Mouse (Mus musculus): ENCODE measurements at regions not wholly inside any gene's neighbourhood (a gene's known extent, or its start where the extent isn't known, plus 50 kb on each side); places are given as distances from the start of the nearest gene placed in this dataset.

DNA sequence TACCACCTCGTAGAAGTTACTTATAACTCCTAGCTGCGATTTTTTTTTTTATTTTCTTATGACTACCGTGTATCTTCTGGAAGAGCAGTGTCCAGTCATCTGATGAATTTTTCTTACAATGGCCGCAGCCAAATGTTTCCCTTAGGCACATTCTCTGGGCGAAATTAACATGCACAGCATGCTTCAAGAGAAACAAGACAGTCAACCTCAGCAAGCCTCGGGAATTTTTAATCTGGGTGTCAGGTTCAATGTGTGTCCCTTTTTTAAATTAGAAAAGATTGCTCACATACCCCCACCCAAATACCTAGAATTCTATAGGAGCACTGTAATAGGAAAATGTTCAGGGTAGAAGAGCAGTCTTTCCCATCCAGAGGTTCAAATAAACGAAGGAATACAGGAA, 136.8 kb downstream of the Irs2 start:
- intact Hi-C loops (cut with DNase I) = loop anchor here (10.0 kb wide), 1 partner anchor 133 kb away; the partner anchor contains the start of gene Irs2
- DNase-seq = no peak

GRCm38 (mm10) chr8:10870423-10871055, 137.7 kb downstream of the Irs2 start:
- intact Hi-C loops (cut with DNase I) = loop anchor here (10.0 kb wide), 1 partner anchor 134 kb away; the partner anchor contains the start of gene Irs2
- peak; percentile 11 for DNase-seq

- intact Hi-C loops (cut with DNase I) = loop anchor here (10.0 kb wide), 1 partner anchor 135 kb away; the partner anchor contains the start of gene Irs2
- no peak for DNase-seq
Measured at GRCm38 (mm10) chr8:10869866-10870265, 138.4 kb downstream of the Irs2 start.

- DNase-seq = no peak
Measured at GRCm38 (mm10) chr8:10866696-10867395, 141.4 kb downstream of the Irs2 start.

DNA sequence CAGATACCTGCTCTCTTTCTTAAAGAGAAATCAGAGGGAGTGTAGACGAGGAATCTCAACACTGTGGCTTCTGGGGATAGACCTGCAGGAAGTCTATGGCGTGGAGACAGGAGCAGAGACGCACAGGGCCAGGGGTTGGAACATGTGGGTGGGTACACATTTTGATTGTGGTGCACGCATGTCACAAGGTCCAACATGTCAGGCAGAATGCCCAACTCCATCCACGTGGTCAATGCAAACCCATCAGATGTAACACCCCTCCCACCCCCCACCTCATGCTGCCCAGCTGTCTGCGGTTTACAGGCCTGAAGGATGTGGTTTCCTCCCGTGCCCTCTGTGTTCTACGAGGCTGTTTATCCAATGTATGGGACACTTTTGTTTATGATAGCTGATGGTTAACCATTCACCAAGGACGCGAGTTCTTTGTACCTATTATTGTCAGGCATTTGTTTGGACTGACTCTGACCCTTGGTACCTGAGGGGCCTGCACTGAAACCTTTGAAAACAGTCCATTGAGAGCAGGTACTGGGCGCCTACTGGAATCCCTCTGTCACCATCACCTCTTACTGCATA, 142.2 kb downstream of the Irs2 start:
- intact Hi-C loops (cut with DNase I) = no loop called here
- DNase-seq = no peak

More at GRCm38 (mm10) chr8:10866696-10867395, 141.4 kb downstream of the Irs2 start:
- intact Hi-C loops (cut with DNase I) = no loop called here

GRCm38 (mm10) chr8:10865415-10865821, 142.8 kb downstream of the Irs2 start:
- DNase-seq = no peak
- intact Hi-C loops (cut with DNase I) = no loop called here

DNA sequence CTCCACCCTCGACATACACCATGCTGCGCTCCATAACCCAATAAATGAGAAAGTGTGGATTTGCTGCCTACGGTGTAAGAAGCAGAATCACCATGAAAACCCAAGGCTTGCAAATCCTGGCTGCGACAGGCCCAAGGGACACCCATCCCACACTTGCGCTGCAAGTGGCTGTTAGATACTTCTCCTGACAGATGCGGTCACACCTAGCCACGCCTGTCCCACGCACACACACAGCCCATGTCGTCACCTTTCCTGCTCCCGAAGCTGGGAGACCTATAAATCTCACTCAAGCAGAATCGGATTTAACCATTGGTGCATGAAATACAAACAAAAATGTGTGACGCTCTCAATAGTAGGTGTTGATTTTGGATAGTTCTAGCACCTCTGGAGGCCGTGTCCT, 145.8 kb downstream of the Irs2 start:
- intact Hi-C loops (cut with DNase I) = no loop called here

GRCm38 (mm10) chr8:10860810-10861209, 147.4 kb downstream of the Irs2 start:
- DNase-seq = no peak
- intact Hi-C loops (cut with DNase I) = no loop called here

More for the DNA sequence above, 145.8 kb downstream of the Irs2 start:
- DNase-seq = no peak

DNA sequence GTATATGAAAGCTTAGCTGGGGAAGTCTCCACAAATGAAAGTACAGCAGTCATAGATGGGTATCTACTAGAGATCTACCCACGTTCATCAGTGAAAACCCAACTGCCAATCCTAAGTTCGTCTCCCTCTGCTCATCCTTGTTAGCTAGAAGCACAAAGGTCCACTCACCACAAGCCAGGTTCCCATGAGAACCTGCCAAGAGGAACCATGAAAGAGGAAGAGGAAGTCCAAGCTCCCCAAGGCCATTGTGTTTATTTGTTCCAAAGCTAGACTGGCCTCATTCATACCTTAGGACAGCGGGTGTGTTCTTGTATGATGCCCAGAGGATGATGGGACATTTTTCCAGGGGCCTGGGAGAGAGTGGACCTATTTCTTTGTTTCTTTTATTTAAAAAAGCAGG, 150.4 kb downstream of the Irs2 start:
- intact Hi-C loops (cut with DNase I) = no loop called here
- no peak for DNase-seq

GRCm38 (mm10) chr8:10856996-10857720, 151.1 kb downstream of the Irs2 start:
- DNase-seq = no peak
- intact Hi-C loops (cut with DNase I) = no loop called here

DNA sequence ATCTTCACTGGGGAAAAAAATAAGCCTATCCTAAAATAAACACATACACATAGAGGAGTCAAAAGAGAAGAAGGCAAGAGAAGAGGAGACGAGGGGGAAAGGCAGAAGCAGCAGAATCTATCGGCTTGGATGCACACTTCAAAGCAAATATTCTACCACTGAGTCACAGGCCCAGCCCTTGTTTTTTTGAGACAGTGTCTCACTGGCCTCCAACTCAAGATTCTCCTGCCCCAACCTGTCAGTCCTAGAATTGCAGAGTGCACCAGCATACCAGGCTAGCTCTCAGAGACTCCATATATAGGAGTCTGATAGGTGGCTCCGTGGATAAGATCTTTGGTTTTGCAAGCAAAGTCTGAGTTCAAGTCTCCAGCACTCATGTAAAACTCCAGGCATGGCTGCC, 152.6 kb downstream of the Irs2 start:
- intact Hi-C loops (cut with DNase I) = no loop called here
- DNase-seq = no peak

GRCm38 (mm10) chr8:10855131-10855530, 153.1 kb downstream of the Irs2 start:
- no peak for DNase-seq
- intact Hi-C loops (cut with DNase I) = no loop called here

DNA sequence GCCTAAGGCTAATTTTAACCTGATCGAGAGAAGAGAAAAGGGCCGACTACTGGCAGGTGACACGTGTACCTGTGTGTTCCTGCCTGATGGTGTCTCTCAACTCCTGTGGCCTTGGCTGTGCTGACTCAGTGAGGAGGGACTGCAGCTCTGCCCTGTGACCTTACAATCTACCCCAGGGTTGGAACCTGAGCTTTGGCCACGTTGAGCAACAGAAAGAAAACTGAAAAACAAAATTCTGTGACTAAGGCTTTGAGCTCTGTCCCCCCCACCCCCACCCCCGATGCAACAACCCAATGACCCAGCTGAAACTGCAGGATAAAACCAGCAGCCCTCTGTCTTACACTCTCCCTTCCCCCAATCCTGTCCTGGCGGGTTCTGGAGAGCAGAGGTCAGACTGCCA, 153.7 kb downstream of the Irs2 start:
- no peak for DNase-seq
- intact Hi-C loops (cut with DNase I) = no loop called here

DNA sequence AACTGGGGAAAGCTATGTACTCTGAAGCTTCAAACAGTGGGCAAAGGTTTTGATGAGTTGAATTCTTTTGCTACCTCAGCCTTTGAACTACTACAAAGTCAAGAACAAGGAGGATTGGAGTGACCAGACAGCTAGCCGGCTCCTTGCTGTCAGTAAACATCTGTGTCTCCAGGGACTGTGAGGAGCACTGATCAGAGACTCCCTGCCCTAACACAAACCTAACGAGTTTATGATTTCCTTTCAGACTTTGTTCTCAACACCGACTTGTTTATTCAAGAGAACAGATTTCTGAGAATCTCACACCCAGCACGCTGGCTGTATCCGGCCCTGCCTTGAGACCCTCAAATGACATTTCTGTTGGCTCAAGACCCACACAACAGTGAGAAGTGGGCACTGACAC, 154.4 kb downstream of the Irs2 start:
- no peak for DNase-seq
- intact Hi-C loops (cut with DNase I) = no loop called here

DNA sequence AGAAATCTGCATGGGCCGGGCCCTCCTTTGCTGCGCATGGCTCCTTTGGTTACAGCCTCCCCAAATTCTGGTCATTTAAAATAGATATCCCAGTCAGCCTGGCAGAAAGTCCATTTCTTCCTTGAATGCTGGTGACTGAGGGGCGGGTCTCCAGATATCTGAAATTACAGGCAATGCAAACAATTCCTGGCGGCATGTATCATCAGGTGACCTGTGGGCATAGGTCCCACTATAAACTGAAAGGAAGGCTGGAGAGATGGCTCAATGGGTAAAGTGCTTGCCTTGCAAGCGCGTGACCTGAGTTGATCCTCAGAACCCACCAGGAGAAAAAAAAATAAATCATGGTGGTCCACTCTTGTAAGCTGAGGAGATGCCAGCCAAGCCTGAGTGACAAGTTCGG, 158.3 kb downstream of the Irs2 start:
- DNase-seq = no peak
- intact Hi-C loops (cut with DNase I) = no loop called here

- intact Hi-C loops (cut with DNase I) = no loop called here
- no peak for DNase-seq
Measured at GRCm38 (mm10) chr8:10845607-10846006, 162.7 kb downstream of the Irs2 start.

GRCm38 (mm10) chr8:10840853-10841531, 167.3 kb downstream of the Irs2 start:
- intact Hi-C loops (cut with DNase I) = no loop called here
- DNase-seq = no peak

GRCm38 (mm10) chr8:10840044-10840443, 168.2 kb downstream of the Irs2 start:
- DNase-seq = no peak
- intact Hi-C loops (cut with DNase I) = no loop called here

- no peak for DNase-seq
- intact Hi-C loops (cut with DNase I) = no loop called here
Measured at GRCm38 (mm10) chr8:10835054-10835453, 173.2 kb downstream of the Irs2 start.

GRCm38 (mm10) chr8:10831864-10832263, 176.4 kb downstream of the Irs2 start:
- intact Hi-C loops (cut with DNase I) = no loop called here
- DNase-seq = no peak

GRCm38 (mm10) chr8:10831277-10831676, 177.0 kb downstream of the Irs2 start:
- intact Hi-C loops (cut with DNase I) = no loop called here
- DNase-seq = no peak

Data from left cerebral cortex, postnatal 4 days (tissue).